Mouse (Mus musculus) hindbrain, embryonic 14.5 days (tissue): ENCODE data around the gene Ccdc38. TPM values are rescaled to one million over a fixed set of nuclear protein-coding genes. Genes with fewer than 3 reads are reported as not detected.

Source experiments
- ATAC-seq: fragments of 200-750 bp; cut with Nextera tagmentation; 2 replicates; pipeline ENCODE4 v1.8.0; 2017; ENCODE audit warnings: moderate number of reproducible peaks, mild to moderate bottlenecking, moderate TSS enrichment, moderate library complexity; ENCODE audit not compliant: low FRiP score
- DNase-seq: peaks from one replicate; pipeline ENCODE4 v3.0.0-alpha.2; 2015; ENCODE audit warnings: low spot score
- H3K27ac ChIP-seq: fragments of 300-500 bp; sonication (generic); 2 replicates; pipeline ENCODE4 v1.5.1; 2014; ENCODE audit warnings: mild to moderate bottlenecking, moderate library complexity
- H3K27me3 ChIP-seq: fragments of 300-500 bp; sonication (generic); 2 replicates; pipeline ENCODE4 v1.6.1; 2014; ENCODE audit warnings: mild to moderate bottlenecking, low read length, mixed read lengths; ENCODE audit not compliant: control insufficient read depth, insufficient read depth
- H3K36me3 ChIP-seq: fragments of 300-500 bp; sonication (generic); replicated peaks from 2 replicates; pipeline ENCODE4 v1.6.1; 2014; ENCODE audit not compliant: control insufficient read depth, insufficient read depth
- H3K4me1 ChIP-seq: fragments of 300-500 bp; sonication (generic); replicated peaks from 2 replicates; pipeline ENCODE4 v1.6.1; 2014; ENCODE audit warnings: antibody characterized with exemption, low read length, mixed read lengths; ENCODE audit not compliant: control insufficient read depth, insufficient read depth
- H3K4me2 ChIP-seq: fragments of 300-500 bp; sonication (generic); replicated peaks from 2 replicates; pipeline ENCODE4 v1.6.1; 2014; ENCODE audit warnings: mild to moderate bottlenecking, moderate library complexity
- H3K4me3 ChIP-seq: fragments of 300-500 bp; sonication (generic); replicated peaks from 2 replicates; pipeline ENCODE4 v1.5.1; 2014; ENCODE audit warnings: mild to moderate bottlenecking, low read length
- H3K9ac ChIP-seq: fragments of 300-500 bp; sonication (generic); 2 replicates; pipeline ENCODE4 v1.6.1; 2014
- H3K9me3 ChIP-seq: fragments of 300-500 bp; sonication (generic); 2 replicates; pipeline ENCODE4 v1.6.1; 2016; ENCODE audit warnings: low read length; ENCODE audit not compliant: control insufficient read depth
- WGBS: fragments of 180-500 bp; shearing (Covaris S2); extraction: QIAGEN DNeasy Blood & Tissue Kit; methylation state at CpG from one replicate; pipeline ENCODE4 v1.1.7; 2014; 5-methylcytosine and 5-hydroxymethylcytosine counted together
- polyA plus RNA-seq: library from polyadenylated mRNA; unstranded; fragments of >200 nt; fragmentation: Nextera tagmentation; extraction: Ambion mirVana; gene quantifications from 2 replicates; pipeline ENCODE4 v1.2.1, GENCODE M21; 2014

Gene Ccdc38
- polyA plus RNA-seq, 1 experiment from 2014 or later, result 0.25 TPM

- H3K27me3 ChIP-seq, result no peaks in the 10 kb centered on the region
- no peaks in the 10 kb centered on the region for H3K9me3 ChIP-seq
- DNase-seq (no peak), ATAC-seq (no peak)
- H3K27ac ChIP-seq, result no peak overlapping the region
- no peak overlapping the region for H3K9ac ChIP-seq
- H3K4me1 ChIP-seq, result no peaks in the 10 kb centered on the region
- WGBS, result 100% methylated on average over 2 of the region's 2 CpGs
- H3K4me2 ChIP-seq, result no peak overlapping the region
- no peaks in the 10 kb centered on the region for H3K36me3 ChIP-seq
- H3K4me3 ChIP-seq, result no peak overlapping the region
Measured at GRCm38 (mm10) chr10:93518620-93519019, 21.8 kb upstream of the Ccdc38 start.

GRCm38 (mm10) chr10:93519159-93519558, 21.3 kb upstream of the Ccdc38 start:
- Histone ChIP-seq H3K4me2 (no peak overlapping the region), H3K9ac (no peak overlapping the region), H3K4me3 (no peak overlapping the region), H3K27ac (no peak overlapping the region), H3K4me1 (no peaks in the 10 kb centered on the region), H3K36me3 (no peaks in the 10 kb centered on the region), H3K9me3 (no peaks in the 10 kb centered on the region), H3K27me3 (no peaks in the 10 kb centered on the region)
- no peak for ATAC-seq
- no peak for DNase-seq
- WGBS, result 94% methylated on average over 8 of the region's 8 CpGs

- no peaks in the 10 kb centered on the region for H3K9me3 ChIP-seq
- H3K4me2 ChIP-seq, result no peak overlapping the region
- no peak overlapping the region for H3K4me3 ChIP-seq
- H3K27me3 ChIP-seq, result no peaks in the 10 kb centered on the region
- H3K36me3 ChIP-seq, result no peaks in the 10 kb centered on the region
- H3K9ac ChIP-seq, result no peak overlapping the region
- H3K4me1 ChIP-seq, result no peaks in the 10 kb centered on the region
- WGBS, result 84% methylated on average over 5 of the region's 5 CpGs
- no peak for ATAC-seq
- DNase-seq, result no peak
- no peak overlapping the region for H3K27ac ChIP-seq
Measured at GRCm38 (mm10) chr10:93519756-93520155, 20.7 kb upstream of the Ccdc38 start.

GRCm38 (mm10) chr10:93520994-93521393, 19.4 kb upstream of the Ccdc38 start:
- ATAC-seq (no peak), DNase-seq (no peak)
- H3K27ac ChIP-seq, result no peak overlapping the region
- 59% methylated on average over 4 of the region's 4 CpGs for WGBS
- H3K27me3 ChIP-seq, result no peaks in the 10 kb centered on the region
- no peak overlapping the region for H3K9ac ChIP-seq
- no peaks in the 10 kb centered on the region for H3K9me3 ChIP-seq
- no peaks in the 10 kb centered on the region for H3K4me1 ChIP-seq
- no peak overlapping the region for H3K4me2 ChIP-seq
- H3K4me3 ChIP-seq, result no peak overlapping the region
- no peaks in the 10 kb centered on the region for H3K36me3 ChIP-seq

GRCm38 (mm10) chr10:93525329-93525728, 15.1 kb upstream of the Ccdc38 start:
- WGBS, result 95% methylated on average over 1 of the region's 1 CpGs
- DNase-seq, result no peak
- H3K9ac ChIP-seq, result no peak overlapping the region
- no peak overlapping the region for H3K27ac ChIP-seq
- no peaks in the 10 kb centered on the region for H3K27me3 ChIP-seq
- no peak overlapping the region for H3K4me2 ChIP-seq
- H3K9me3 ChIP-seq, result no peaks in the 10 kb centered on the region
- H3K36me3 ChIP-seq, result no peaks in the 10 kb centered on the region
- H3K4me1 ChIP-seq, result no peaks in the 10 kb centered on the region
- no peak for ATAC-seq
- no peak overlapping the region for H3K4me3 ChIP-seq

- Histone ChIP-seq H3K27me3 (peaks cover 5% of the 10 kb centered on the region; the same call in 1 of the 2 replicates), H3K27ac (no peak overlapping the region), H3K4me2 (no peak overlapping the region), H3K9me3 (no peaks in the 10 kb centered on the region), H3K9ac (no peak overlapping the region), H3K4me1 (peaks cover 13% of the 10 kb centered on the region), H3K36me3 (no peaks in the 10 kb centered on the region), H3K4me3 (no peak overlapping the region)
- DNase-seq (no peak), ATAC-seq (no peak)
- 97% methylated on average over 2 of the region's 2 CpGs for WGBS
Measured at GRCm38 (mm10) chr10:93538287-93538686, 2.1 kb upstream of the Ccdc38 start.

GRCm38 (mm10) chr10:93538818-93539217, 1.6 kb upstream of the Ccdc38 start:
- Histone ChIP-seq H3K4me2 (no peak overlapping the region), H3K4me1 (peaks cover 13% of the 10 kb centered on the region), H3K4me3 (no peak overlapping the region), H3K9me3 (no peaks in the 10 kb centered on the region), H3K9ac (no peak overlapping the region), H3K27me3 (peaks cover 5% of the 10 kb centered on the region; the same call in 1 of the 2 replicates), H3K36me3 (no peaks in the 10 kb centered on the region), H3K27ac (no peak overlapping the region)
- DNase-seq (no peak), ATAC-seq (no peak)
- WGBS, result 56% methylated on average over 6 of the region's 6 CpGs

- peak; percentile 92 for ATAC-seq
- H3K9ac ChIP-seq, result peak within 1 kb of the TSS; percentile 41; the same call in 1 of the 2 replicates
- 3% methylated on average over 35 of the region's 35 CpGs for WGBS
Measured at GRCm38 (mm10) chr10:93539775-93540430, 529 bp upstream of the Ccdc38 start, which contains the start of gene Amdhd1. TSS of gene Amdhd1 (minus strand) at chr10:93540033.

GRCm38 (mm10) chr10:93541585-93541984, 1.2 kb downstream of the Ccdc38 start:
- no peaks in the 10 kb centered on the region for H3K9me3 ChIP-seq
- no peaks in the 10 kb centered on the region for H3K36me3 ChIP-seq
- H3K4me1 ChIP-seq, result peaks cover 8% of the 10 kb centered on the region
- H3K9ac ChIP-seq, result no peak overlapping the region
- WGBS, result 95% methylated on average over 1 of the region's 1 CpGs
- H3K27me3 ChIP-seq, result peaks cover 5% of the 10 kb centered on the region; the same call in 1 of the 2 replicates
- H3K4me2 ChIP-seq, result no peak overlapping the region
- no peak for DNase-seq
- H3K27ac ChIP-seq, result no peak overlapping the region
- no peak for ATAC-seq
- no peak overlapping the region for H3K4me3 ChIP-seq

More at GRCm38 (mm10) chr10:93539775-93540430, 529 bp upstream of the Ccdc38 start, which contains the start of gene Amdhd1:
- peaks cover 5% of the 10 kb centered on the region; the same call in 1 of the 2 replicates for H3K27me3 ChIP-seq
- no peaks in the 10 kb centered on the region for H3K36me3 ChIP-seq
- H3K27ac ChIP-seq, result no peak within 1 kb of the TSS
- DNase-seq, result peak; percentile 65
- peak within 1 kb of the TSS; percentile 29 for H3K4me3 ChIP-seq
- H3K4me2 ChIP-seq, result peak within 1 kb of the TSS; percentile 64
- H3K9me3 ChIP-seq, result no peaks in the 10 kb centered on the region
- H3K4me1 ChIP-seq, result peaks cover 8% of the 10 kb centered on the region
